Mouse (Mus musculus) limb, embryonic 11.5 days (tissue): ENCODE measurements around the gene Nalcn. TPM values are rescaled to one million over a fixed set of nuclear protein-coding genes. Genes with fewer than 3 reads are reported as not detected.

Experiments used
- ATAC-seq: fragments of 200-750 bp; cut with Nextera tagmentation; 2 replicates; pipeline ENCODE4 v1.8.0; 2017; ENCODE audit warnings: low read depth; ENCODE audit not compliant: insufficient number of reproducible peaks, low FRiP score, low TSS enrichment
- DNase-seq: peaks from one replicate; pipeline ENCODE4 v3.0.0-alpha.2; 2015; ENCODE audit warnings: low spot score
- H3K27ac ChIP-seq: fragments of 300-500 bp; sonication (generic); replicated peaks from 2 replicates; pipeline ENCODE4 v1.5.1; 2014; ENCODE audit warnings: low read depth, mild to moderate bottlenecking, low read length
- H3K27me3 ChIP-seq: fragments of 300-500 bp; sonication (generic); 2 replicates; pipeline ENCODE4 v1.6.1; 2014; ENCODE audit warnings: mild to moderate bottlenecking, low read length, mixed read lengths; ENCODE audit not compliant: control insufficient read depth, insufficient read depth
- H3K36me3 ChIP-seq: fragments of 300-500 bp; sonication (generic); 2 replicates; pipeline ENCODE4 v1.6.1; 2014; ENCODE audit warnings: mild to moderate bottlenecking, low read length, moderate library complexity, mixed read lengths; ENCODE audit not compliant: control insufficient read depth, insufficient read depth
- H3K4me1 ChIP-seq: fragments of 300-500 bp; sonication (generic); 2 replicates; pipeline ENCODE4 v1.6.1; 2014; ENCODE audit warnings: low read length, mixed read lengths; ENCODE audit not compliant: control insufficient read depth, insufficient read depth
- H3K4me2 ChIP-seq: fragments of 300-500 bp; sonication (generic); 2 replicates; pipeline ENCODE4 v1.6.1; 2014; ENCODE audit warnings: low read depth, mild to moderate bottlenecking, moderate library complexity; ENCODE audit not compliant: severe bottlenecking
- H3K4me3 ChIP-seq: fragments of 300-500 bp; sonication (generic); 2 replicates; pipeline ENCODE4 v1.5.1; 2014; ENCODE audit warnings: low read depth, low read length
- H3K9ac ChIP-seq: fragments of 300-500 bp; sonication (generic); 2 replicates; pipeline ENCODE4 v1.6.1; 2014; ENCODE audit warnings: mild to moderate bottlenecking, low read length
- H3K9me3 ChIP-seq: fragments of 300-500 bp; sonication (generic); 2 replicates; pipeline ENCODE4 v1.6.1; 2016; ENCODE audit warnings: low read length; ENCODE audit not compliant: control insufficient read depth
- WGBS: fragments of 180-500 bp; shearing (Covaris S2); extraction: QIAGEN DNeasy Blood & Tissue Kit; methylation state at CpG from one replicate; pipeline ENCODE4 v1.1.7; 2014; 5-methylcytosine and 5-hydroxymethylcytosine counted together
- polyA plus RNA-seq: library from polyadenylated mRNA; unstranded; fragments of >200 nt; fragmentation: Nextera tagmentation; extraction: Ambion mirVana; gene quantifications from 2 replicates; pipeline ENCODE4 v1.2.1, GENCODE M21; 2014

Nalcn gene
- polyA plus RNA-seq, 1 experiment from 2014 or later: 0.05 TPM

- Histone ChIP-seq H3K4me3 (no peak overlapping the region), H3K9ac (no peak overlapping the region), H3K27ac (no peak overlapping the region), H3K36me3 (no peaks in the 10 kb centered on the region), H3K4me1 (no peaks in the 10 kb centered on the region), H3K27me3 (no peaks in the 10 kb centered on the region), H3K9me3 (no peaks in the 10 kb centered on the region), H3K4me2 (no peak overlapping the region)
- WGBS: 83% methylated on average over 1 of the region's 1 CpGs
- ATAC-seq (no peak), DNase-seq (no peak)
Observed at GRCm38 (mm10) chr14:123462026-123462425, 164.9 kb downstream of the Nalcn start.

GRCm38 (mm10) chr14:123446031-123446430 is 180.9 kb downstream of the Nalcn start:
- no peaks in the 10 kb centered on the region for H3K4me1 ChIP-seq
- ATAC-seq (no peak), DNase-seq (no peak)
- no peaks in the 10 kb centered on the region for H3K36me3 ChIP-seq
- no peak overlapping the region for H3K9ac ChIP-seq
- H3K27me3 ChIP-seq: no peaks in the 10 kb centered on the region
- H3K4me2 ChIP-seq: no peak overlapping the region
- WGBS: 78% methylated on average over 1 of the region's 1 CpGs
- no peak overlapping the region for H3K4me3 ChIP-seq
- H3K27ac ChIP-seq: no peak overlapping the region
- no peaks in the 10 kb centered on the region for H3K9me3 ChIP-seq

GRCm38 (mm10) chr14:123435542-123435941 is 191.4 kb downstream of the Nalcn start:
- H3K36me3 ChIP-seq: no peaks in the 10 kb centered on the region
- no peak overlapping the region for H3K27ac ChIP-seq
- ATAC-seq: no peak
- no peak for DNase-seq
- H3K4me3 ChIP-seq: no peak overlapping the region
- WGBS: 91% methylated on average over 3 of the region's 3 CpGs
- no peaks in the 10 kb centered on the region for H3K9me3 ChIP-seq
- no peak overlapping the region for H3K4me2 ChIP-seq
- no peaks in the 10 kb centered on the region for H3K4me1 ChIP-seq
- H3K27me3 ChIP-seq: no peaks in the 10 kb centered on the region
- no peak overlapping the region for H3K9ac ChIP-seq

- H3K36me3 ChIP-seq: no peaks in the 10 kb centered on the region
- no peaks in the 10 kb centered on the region for H3K4me1 ChIP-seq
- WGBS: 92% methylated on average over 7 of the region's 7 CpGs
- H3K27ac ChIP-seq: no peak overlapping the region
- DNase-seq: no peak
- no peaks in the 10 kb centered on the region for H3K27me3 ChIP-seq
- H3K9ac ChIP-seq: no peak overlapping the region
- no peaks in the 10 kb centered on the region for H3K9me3 ChIP-seq
- H3K4me2 ChIP-seq: no peak overlapping the region
- H3K4me3 ChIP-seq: no peak overlapping the region
- no peak for ATAC-seq
Observed at GRCm38 (mm10) chr14:123376167-123376855, 250.6 kb downstream of the Nalcn start.

GRCm38 (mm10) chr14:123371522-123371921 is 255.4 kb downstream of the Nalcn start:
- DNase-seq: no peak
- no peak overlapping the region for H3K9ac ChIP-seq
- no peak overlapping the region for H3K4me2 ChIP-seq
- H3K27ac ChIP-seq: no peak overlapping the region
- H3K9me3 ChIP-seq: no peaks in the 10 kb centered on the region
- H3K36me3 ChIP-seq: no peaks in the 10 kb centered on the region
- no peaks in the 10 kb centered on the region for H3K27me3 ChIP-seq
- no peak overlapping the region for H3K4me3 ChIP-seq
- no peak for ATAC-seq
- 16% methylated on average over 9 of the region's 9 CpGs for WGBS
- H3K4me1 ChIP-seq: no peaks in the 10 kb centered on the region

GRCm38 (mm10) chr14:123359691-123360090 is 267.3 kb downstream of the Nalcn start:
- no peak overlapping the region for H3K9ac ChIP-seq
- no peak for ATAC-seq
- H3K4me1 ChIP-seq: no peaks in the 10 kb centered on the region
- H3K9me3 ChIP-seq: no peaks in the 10 kb centered on the region
- no peak overlapping the region for H3K4me2 ChIP-seq
- H3K36me3 ChIP-seq: no peaks in the 10 kb centered on the region
- 91% methylated on average over 1 of the region's 1 CpGs for WGBS
- no peak overlapping the region for H3K27ac ChIP-seq
- H3K4me3 ChIP-seq: no peak overlapping the region
- H3K27me3 ChIP-seq: no peaks in the 10 kb centered on the region
- no peak for DNase-seq

- Histone ChIP-seq H3K27me3 (no peaks in the 10 kb centered on the region), H3K36me3 (no peaks in the 10 kb centered on the region), H3K9ac (no peak overlapping the region), H3K4me3 (no peak overlapping the region), H3K9me3 (no peaks in the 10 kb centered on the region), H3K4me2 (no peak overlapping the region), H3K27ac (no peak overlapping the region), H3K4me1 (no peaks in the 10 kb centered on the region)
- 14% methylated on average over 6 of the region's 6 CpGs for WGBS
- DNase-seq (peak; percentile 78), ATAC-seq (peak; percentile 79; the same call in 1 of the 2 replicates)
Observed at GRCm38 (mm10) chr14:123352973-123353372, 274.0 kb downstream of the Nalcn start.

GRCm38 (mm10) chr14:123331841-123332240 is 295.1 kb downstream of the Nalcn start:
- Histone ChIP-seq H3K36me3 (no peaks in the 10 kb centered on the region), H3K27me3 (no peaks in the 10 kb centered on the region), H3K9me3 (no peaks in the 10 kb centered on the region), H3K27ac (no peak overlapping the region), H3K4me1 (no peaks in the 10 kb centered on the region), H3K4me3 (no peak overlapping the region), H3K9ac (no peak overlapping the region), H3K4me2 (no peak overlapping the region)
- ATAC-seq: no peak
- WGBS: 57% methylated on average over 1 of the region's 1 CpGs
- DNase-seq: no peak

- DNase-seq: no peak
- no peaks in the 10 kb centered on the region for H3K4me1 ChIP-seq
- WGBS: 35% methylated on average over 1 of the region's 1 CpGs
Observed at GRCm38 (mm10) chr14:123314369-123314768, 312.6 kb downstream of the Nalcn start.

More at GRCm38 (mm10) chr14:123314369-123314768, 312.6 kb downstream of the Nalcn start:
- no peaks in the 10 kb centered on the region for H3K36me3 ChIP-seq
- ATAC-seq: no peak
- H3K9me3 ChIP-seq: no peaks in the 10 kb centered on the region
- no peak overlapping the region for H3K4me3 ChIP-seq
- no peak overlapping the region for H3K27ac ChIP-seq
- H3K9ac ChIP-seq: no peak overlapping the region
- H3K27me3 ChIP-seq: no peaks in the 10 kb centered on the region
- H3K4me2 ChIP-seq: no peak overlapping the region
